ENCODE assay signal across 8 mouse cellular contexts in the genomic region with DNA sequence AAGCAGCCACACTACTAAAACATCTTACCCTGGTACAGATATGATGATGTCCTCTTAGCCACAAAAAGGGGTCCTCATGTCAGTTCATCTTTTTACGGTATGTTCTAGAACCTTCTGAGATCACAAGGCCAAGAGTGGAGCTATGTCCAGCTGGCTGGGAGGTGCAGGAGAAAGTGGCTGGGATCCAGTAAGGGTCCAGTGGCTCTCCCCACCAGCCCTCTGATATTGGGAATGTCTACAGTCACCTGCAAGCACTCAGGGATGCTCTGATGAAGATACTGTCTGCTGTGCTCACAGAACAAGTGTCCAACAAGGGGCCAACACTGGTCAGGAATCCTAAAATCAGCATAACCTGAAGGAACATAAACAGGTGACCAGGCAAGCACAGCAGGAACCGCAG. TPM values are rescaled to one million over a fixed set of nuclear protein-coding genes. Genes with fewer than 3 reads are reported as not detected.
DNase-seq lines count a peak whose midpoint lies in the region; ATAC-seq and TF ChIP-seq lines count a peak whose summit lies in the region.

A gene (minus strand): TSS at position 101 of the 400 bp plus-strand sequence.

- H3K4me2 ChIP-seq in hindbrain, embryonic 16.5 days (ENCODE audit: low read length), result no peak within 1 kb of the TSS
- no peak within 1 kb of the TSS for H3K4me2 ChIP-seq in liver, postnatal 0 days (ENCODE audit: low read depth, low read length)

- TF ChIP-seq CTCF in gastrocnemius, adult 2 months (IDR thresholded peaks at IDR 0.05), result no peak
- no peak for TF ChIP-seq CTCF in liver, postnatal 0 days (IDR thresholded peaks at IDR 0.05; ENCODE audit: low read depth)

- H3K4me3 ChIP-seq in gastrocnemius, adult 2 months, result no peak within 1 kb of the TSS
- no peak within 1 kb of the TSS for H3K4me3 ChIP-seq in hindbrain, embryonic 16.5 days (ENCODE audit: low read length)
- H3K4me3 ChIP-seq in liver, postnatal 0 days (ENCODE audit: low read depth, low read length), result no peak within 1 kb of the TSS

- intact Hi-C loops in gastrocnemius, adult 2 months (cut with DNase I), result no loop called here

- H3K9ac ChIP-seq in hindbrain, embryonic 16.5 days (ENCODE audit: low read depth, low read length), result no peak within 1 kb of the TSS
- H3K9ac ChIP-seq in liver, postnatal 0 days (replicated peaks), result no peak within 1 kb of the TSS

- H3K36me3 ChIP-seq in hindbrain, embryonic 16.5 days (ENCODE audit: control insufficient read depth, insufficient read depth, low read length), result no peaks in the 10 kb centered on the region
- no peaks in the 10 kb centered on the region for H3K36me3 ChIP-seq in liver, postnatal 0 days (replicated peaks; ENCODE audit: insufficient read depth, low read length)

- WGBS in hindbrain, embryonic 16.5 days, result 100% methylated on average over 2 of the region's 2 CpGs
- 72% methylated on average over 2 of the region's 2 CpGs for WGBS in liver, postnatal 0 days (ENCODE audit: insufficient replicate concordance)

- no peak for ATAC-seq in hindbrain, embryonic 16.5 days
- ATAC-seq in liver, postnatal 0 days, result no peak

- no peak for TF ChIP-seq EP300 in liver, postnatal 0 days (IDR thresholded peaks at IDR 0.05; ENCODE audit: low read depth)

- H3K27ac ChIP-seq in gastrocnemius, adult 2 months, result no peak within 1 kb of the TSS
- no peak within 1 kb of the TSS for H3K27ac ChIP-seq in hindbrain, embryonic 16.5 days (ENCODE audit: low read depth, low read length)
- H3K27ac ChIP-seq in liver, postnatal 0 days (ENCODE audit: low read depth), result no peak within 1 kb of the TSS

- DNase-seq in heart, adult 18-20 months, result no peak
- DNase-seq in heart, adult 9 months (ENCODE audit: low spot score in 2 of 2), result no peak
- DNase-seq in adrenal gland, adult 2 months, result no peak
- DNase-seq in gastrocnemius, adult 2 months, result no peak
- no peak for DNase-seq in liver, postnatal 0 days
- no peak for DNase-seq in embryo, embryonic 9.5 days (ENCODE audit: extremely low spot score)
- DNase-seq in urinary bladder, postnatal 14 days (ENCODE audit: low spot score), result no peak

- no peaks in the 10 kb centered on the region for H3K4me1 ChIP-seq in hindbrain, embryonic 16.5 days (ENCODE audit: control insufficient read depth, insufficient read depth, low read depth, low read length)
- no peaks in the 10 kb centered on the region for H3K4me1 ChIP-seq in liver, postnatal 0 days (ENCODE audit: insufficient read depth)

- H3K27me3 ChIP-seq in hindbrain, embryonic 16.5 days (replicated peaks; ENCODE audit: control insufficient read depth, insufficient read depth, low read length), result no peaks in the 10 kb centered on the region
- H3K27me3 ChIP-seq in liver, postnatal 0 days (ENCODE audit: insufficient read depth, low read length), result 0 out of 2 replicates have a peak, but pooled peaks cover 4% of the 10 kb centered on the region

- no peaks in the 10 kb centered on the region for H3K9me3 ChIP-seq in hindbrain, embryonic 16.5 days (ENCODE audit: control insufficient read depth, low read length)
- H3K9me3 ChIP-seq in liver, postnatal 0 days (ENCODE audit: low read length), result no peaks in the 10 kb centered on the region

RNA-seq across cellular contexts. Expression of the gene that starts here (rescaled TPM):
- 10 to 100 TPM; 50.9 to 54.4 TPM for total RNA-seq in heart, adult 18-20 months (2021)
- 10 to 100 TPM; 58.2 to 61.5 TPM for total RNA-seq in adrenal gland, adult 2 months (2021)
- polyA plus RNA-seq in adrenal gland, adult 2 months (2012; rRNA removed), result 51.2 and 81.5 TPM in 2 replicates
- total RNA-seq in gastrocnemius, adult 2 months (2021), result 10 to 100 TPM; 31.8 to 33.0 TPM
- 77.3 and 84.7 TPM in 2 replicates for polyA plus RNA-seq in hindbrain, embryonic 16.5 days (2015; fragmentation: Nextera tagmentation; extraction: Ambion mirVana)
- 15.5 and 18.7 TPM in 2 replicates for polyA plus RNA-seq in liver, postnatal 0 days (2015; fragmentation: Nextera tagmentation; extraction: Ambion mirVana)
